Mouse (Mus musculus): ENCODE results near the gene Gm5475. TPM values are rescaled to one million over a fixed set of nuclear protein-coding genes. Genes with fewer than 3 reads are reported as not detected.

The Gm5475 gene
- polyA plus RNA-seq, 1 experiment from 2014 or later = 0.10 TPM

DNA sequence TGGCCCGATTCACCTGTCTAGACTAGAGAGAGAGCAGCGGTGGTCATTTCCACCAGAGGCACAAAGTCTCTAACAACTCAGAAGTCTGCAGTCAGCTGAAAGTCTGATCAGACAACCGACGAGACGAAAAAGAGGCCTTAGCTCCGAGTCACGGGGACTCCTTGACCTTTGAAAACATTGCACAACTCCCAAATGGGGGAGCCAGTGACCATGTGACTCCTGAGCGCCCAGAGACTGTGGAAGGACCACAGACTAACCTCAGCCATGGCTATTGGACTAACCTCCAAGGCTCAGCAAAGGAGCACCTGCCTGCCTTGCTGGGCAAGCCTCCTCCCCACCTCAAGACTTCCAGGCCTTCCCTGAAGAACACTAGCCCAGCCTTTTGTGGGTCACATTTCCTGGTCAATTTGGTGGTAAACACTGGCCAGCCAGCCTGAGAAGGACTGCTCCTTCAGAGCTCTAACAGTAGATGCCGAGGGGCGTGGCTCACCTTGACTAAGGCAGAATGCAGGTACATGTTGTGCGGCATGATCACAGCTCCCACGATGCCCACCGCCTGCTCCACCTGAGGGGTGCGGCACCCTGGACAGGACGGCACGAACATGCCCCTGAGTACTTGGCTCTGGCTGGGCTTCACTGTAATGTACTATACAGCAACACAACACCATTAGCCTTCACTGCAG lies 18.5 kb upstream of the Gm5475 start:
- no peaks in the 10 kb centered on the region for H3K9me3 ChIP-seq (ENCODE audit: control insufficient read depth, low read length)
- ATAC-seq (replicated peaks; ENCODE audit: low FRiP score) = no peak
- DNase-seq (ENCODE audit: low spot score) = no peak
- no peak overlapping the region for H3K27ac ChIP-seq (ENCODE audit: low read depth, low read length)
- no peak overlapping the region for H3K9ac ChIP-seq (ENCODE audit: low read depth, low read length)
- peaks cover 63% of the 10 kb centered on the region for H3K36me3 ChIP-seq (ENCODE audit: control insufficient read depth, insufficient read depth, low read length)
- H3K4me2 ChIP-seq = no peak overlapping the region
- no peaks in the 10 kb centered on the region for H3K27me3 ChIP-seq (replicated peaks; ENCODE audit: control insufficient read depth, insufficient read depth, low read length)
- WGBS = 90% methylated on average over 16 of the region's 16 CpGs
- H3K4me1 ChIP-seq (replicated peaks; ENCODE audit: control insufficient read depth, insufficient read depth, low read length) = peaks cover 13% of the 10 kb centered on the region
- no peak overlapping the region for H3K4me3 ChIP-seq (ENCODE audit: low read depth, low read length)

GRCm38 (mm10) chr15:100406088-100406487 lies 15.9 kb upstream of the Gm5475 start:
- no peaks in the 10 kb centered on the region for H3K9me3 ChIP-seq (ENCODE audit: control insufficient read depth, low read length)
- no peak for ATAC-seq (replicated peaks; ENCODE audit: low FRiP score)
- H3K36me3 ChIP-seq (ENCODE audit: control insufficient read depth, insufficient read depth, low read length) = peaks cover 49% of the 10 kb centered on the region
- H3K4me2 ChIP-seq = no peak overlapping the region
- WGBS = 50% methylated on average over 5 of the region's 5 CpGs
- no peak overlapping the region for H3K4me3 ChIP-seq (ENCODE audit: low read depth, low read length)
- DNase-seq (ENCODE audit: low spot score) = no peak
- H3K27ac ChIP-seq (ENCODE audit: low read depth, low read length) = no peak overlapping the region; the same call in 1 of the 2 replicates
- H3K27me3 ChIP-seq (replicated peaks; ENCODE audit: control insufficient read depth, insufficient read depth, low read length) = no peaks in the 10 kb centered on the region
- peaks cover 18% of the 10 kb centered on the region for H3K4me1 ChIP-seq (replicated peaks; ENCODE audit: control insufficient read depth, insufficient read depth, low read length)
- H3K9ac ChIP-seq (ENCODE audit: low read depth, low read length) = no peak overlapping the region

GRCm38 (mm10) chr15:100410918-100411672 lies 10.9 kb upstream of the Gm5475 start:
- 51% methylated on average over 14 of the region's 14 CpGs for WGBS
- Histone ChIP-seq H3K27ac (ENCODE audit: low read depth, low read length) (peak overlapping the region; percentile 39; the same call in 1 of the 2 replicates), H3K4me3 (ENCODE audit: low read depth, low read length) (no peak overlapping the region), H3K27me3 (replicated peaks; ENCODE audit: control insufficient read depth, insufficient read depth, low read length) (no peaks in the 10 kb centered on the region), H3K4me1 (replicated peaks; ENCODE audit: control insufficient read depth, insufficient read depth, low read length) (peaks cover 28% of the 10 kb centered on the region), H3K4me2 (peak overlapping the region; percentile 46), H3K9ac (ENCODE audit: low read depth, low read length) (no peak overlapping the region), H3K9me3 (ENCODE audit: control insufficient read depth, low read length) (no peaks in the 10 kb centered on the region), H3K36me3 (ENCODE audit: control insufficient read depth, insufficient read depth, low read length) (peaks cover 13% of the 10 kb centered on the region)
- ATAC-seq (replicated peaks; ENCODE audit: low FRiP score) = peak; percentile 76
- no peak for DNase-seq (ENCODE audit: low spot score)

DNA sequence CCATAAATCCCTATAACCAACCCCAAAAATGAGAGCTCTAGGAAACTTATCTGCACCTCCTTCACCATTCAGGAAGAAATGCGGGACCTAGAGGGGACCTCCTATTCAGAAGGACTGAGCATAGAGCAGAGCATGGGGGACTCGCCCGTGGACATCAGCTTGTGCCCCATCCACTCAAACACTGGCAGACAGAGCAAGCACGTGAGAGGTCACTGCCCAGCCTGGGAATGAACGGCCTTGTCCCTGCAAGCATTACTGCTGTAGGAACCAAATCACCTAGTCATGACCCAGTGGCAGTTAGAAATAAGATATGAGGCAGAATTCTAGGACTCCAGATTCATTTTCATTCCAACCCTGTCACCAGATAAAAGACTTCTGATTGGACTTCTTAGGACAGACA lies 10.2 kb upstream of the Gm5475 start:
- no peak for DNase-seq (ENCODE audit: low spot score)
- no peak for ATAC-seq (replicated peaks; ENCODE audit: low FRiP score)
- Histone ChIP-seq H3K9me3 (ENCODE audit: control insufficient read depth, low read length) (no peaks in the 10 kb centered on the region), H3K4me1 (replicated peaks; ENCODE audit: control insufficient read depth, insufficient read depth, low read length) (peaks cover 32% of the 10 kb centered on the region), H3K36me3 (ENCODE audit: control insufficient read depth, insufficient read depth, low read length) (peaks cover 13% of the 10 kb centered on the region), H3K4me2 (no peak overlapping the region), H3K27me3 (replicated peaks; ENCODE audit: control insufficient read depth, insufficient read depth, low read length) (no peaks in the 10 kb centered on the region), H3K4me3 (ENCODE audit: low read depth, low read length) (no peak overlapping the region), H3K9ac (ENCODE audit: low read depth, low read length) (no peak overlapping the region), H3K27ac (ENCODE audit: low read depth, low read length) (no peak overlapping the region)
- 80% methylated on average over 5 of the region's 5 CpGs for WGBS

- H3K4me2 ChIP-seq = no peak overlapping the region
- H3K9ac ChIP-seq (ENCODE audit: low read depth, low read length) = no peak overlapping the region
- no peaks in the 10 kb centered on the region for H3K9me3 ChIP-seq (ENCODE audit: control insufficient read depth, low read length)
- H3K36me3 ChIP-seq (ENCODE audit: control insufficient read depth, insufficient read depth, low read length) = peaks cover 13% of the 10 kb centered on the region
- ATAC-seq (replicated peaks; ENCODE audit: low FRiP score) (no peak), DNase-seq (ENCODE audit: low spot score) (no peak)
- H3K4me3 ChIP-seq (ENCODE audit: low read depth, low read length) = no peak overlapping the region
- no peak overlapping the region for H3K27ac ChIP-seq (ENCODE audit: low read depth, low read length)
- WGBS = 62% methylated on average over 4 of the region's 5 CpGs
- peaks cover 46% of the 10 kb centered on the region for H3K4me1 ChIP-seq (replicated peaks; ENCODE audit: control insufficient read depth, insufficient read depth, low read length)
- H3K27me3 ChIP-seq (replicated peaks; ENCODE audit: control insufficient read depth, insufficient read depth, low read length) = no peaks in the 10 kb centered on the region
These were observed 8.6 kb upstream of the Gm5475 start for GRCm38 (mm10) chr15:100413306-100413705.

GRCm38 (mm10) chr15:100414011-100414410 lies 7.9 kb upstream of the Gm5475 start:
- H3K36me3 ChIP-seq (ENCODE audit: control insufficient read depth, insufficient read depth, low read length) = peaks cover 9% of the 10 kb centered on the region
- peaks cover 53% of the 10 kb centered on the region for H3K4me1 ChIP-seq (replicated peaks; ENCODE audit: control insufficient read depth, insufficient read depth, low read length)

DNA sequence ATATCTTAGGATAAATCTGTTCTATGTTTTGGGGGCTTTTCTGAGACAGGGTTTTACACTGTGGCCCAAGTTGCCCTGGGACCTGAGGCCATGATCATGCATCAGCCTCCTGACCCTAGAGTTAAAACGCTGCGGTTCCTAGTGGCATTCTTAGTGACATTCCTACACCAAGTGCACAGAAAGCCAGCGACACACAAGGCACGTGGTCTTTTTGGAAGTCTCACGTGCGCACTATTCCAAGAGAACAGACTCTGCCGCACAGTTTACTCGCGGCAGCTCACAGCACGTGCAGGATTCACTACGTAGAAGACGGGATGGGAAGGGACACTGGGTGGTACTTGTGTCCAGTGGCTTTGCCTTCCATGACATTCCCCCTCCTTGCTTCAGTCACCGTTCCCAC lies 7.0 kb upstream of the Gm5475 start:
- Histone ChIP-seq H3K27ac (ENCODE audit: low read depth, low read length) (no peak overlapping the region), H3K9me3 (ENCODE audit: control insufficient read depth, low read length) (no peaks in the 10 kb centered on the region), H3K9ac (ENCODE audit: low read depth, low read length) (no peak overlapping the region), H3K36me3 (ENCODE audit: control insufficient read depth, insufficient read depth, low read length) (peaks cover 2% of the 10 kb centered on the region; the same call in 1 of the 2 replicates), H3K4me2 (no peak overlapping the region), H3K4me3 (ENCODE audit: low read depth, low read length) (no peak overlapping the region), H3K4me1 (replicated peaks; ENCODE audit: control insufficient read depth, insufficient read depth, low read length) (peaks cover 61% of the 10 kb centered on the region), H3K27me3 (replicated peaks; ENCODE audit: control insufficient read depth, insufficient read depth, low read length) (no peaks in the 10 kb centered on the region)
- ATAC-seq (replicated peaks; ENCODE audit: low FRiP score) (no peak), DNase-seq (ENCODE audit: low spot score) (no peak)
- WGBS = 92% methylated on average over 13 of the region's 13 CpGs

More at GRCm38 (mm10) chr15:100414011-100414410, 7.9 kb upstream of the Gm5475 start:
- no peak overlapping the region for H3K4me2 ChIP-seq
- WGBS = 58% methylated on average over 4 of the region's 4 CpGs
- no peak overlapping the region for H3K4me3 ChIP-seq (ENCODE audit: low read depth, low read length)
- no peaks in the 10 kb centered on the region for H3K27me3 ChIP-seq (replicated peaks; ENCODE audit: control insufficient read depth, insufficient read depth, low read length)
- H3K9me3 ChIP-seq (ENCODE audit: control insufficient read depth, low read length) = no peaks in the 10 kb centered on the region
- ATAC-seq (replicated peaks; ENCODE audit: low FRiP score) (no peak), DNase-seq (ENCODE audit: low spot score) (no peak)
- no peak overlapping the region for H3K9ac ChIP-seq (ENCODE audit: low read depth, low read length)
- no peak overlapping the region for H3K27ac ChIP-seq (ENCODE audit: low read depth, low read length)

GRCm38 (mm10) chr15:100415684-100416083 lies 6.3 kb upstream of the Gm5475 start:
- Histone ChIP-seq H3K27ac (ENCODE audit: low read depth, low read length) (no peak overlapping the region), H3K9me3 (ENCODE audit: control insufficient read depth, low read length) (no peaks in the 10 kb centered on the region), H3K9ac (ENCODE audit: low read depth, low read length) (no peak overlapping the region)

More at GRCm38 (mm10) chr15:100415684-100416083, 6.3 kb upstream of the Gm5475 start:
- no peak overlapping the region for H3K4me3 ChIP-seq (ENCODE audit: low read depth, low read length)
- H3K27me3 ChIP-seq (replicated peaks; ENCODE audit: control insufficient read depth, insufficient read depth, low read length) = no peaks in the 10 kb centered on the region
- H3K4me1 ChIP-seq (replicated peaks; ENCODE audit: control insufficient read depth, insufficient read depth, low read length) = peaks cover 66% of the 10 kb centered on the region
- no peak for DNase-seq (ENCODE audit: low spot score)
- H3K36me3 ChIP-seq (ENCODE audit: control insufficient read depth, insufficient read depth, low read length) = no peaks in the 10 kb centered on the region
- H3K4me2 ChIP-seq = no peak overlapping the region
- no peak for ATAC-seq (replicated peaks; ENCODE audit: low FRiP score)
- 89% methylated on average over 8 of the region's 8 CpGs for WGBS

Measured in liver, embryonic 11.5 days (tissue).